Mouse (Mus musculus): ENCODE measurements at regions not wholly inside any gene's neighbourhood (a gene's known extent, or its start where the extent isn't known, plus 50 kb on each side); places are given as distances from the start of the nearest gene placed in this dataset.
A peak's percentile ranks its signal among the peaks of the same experiment; 100 is the strongest.

DNA sequence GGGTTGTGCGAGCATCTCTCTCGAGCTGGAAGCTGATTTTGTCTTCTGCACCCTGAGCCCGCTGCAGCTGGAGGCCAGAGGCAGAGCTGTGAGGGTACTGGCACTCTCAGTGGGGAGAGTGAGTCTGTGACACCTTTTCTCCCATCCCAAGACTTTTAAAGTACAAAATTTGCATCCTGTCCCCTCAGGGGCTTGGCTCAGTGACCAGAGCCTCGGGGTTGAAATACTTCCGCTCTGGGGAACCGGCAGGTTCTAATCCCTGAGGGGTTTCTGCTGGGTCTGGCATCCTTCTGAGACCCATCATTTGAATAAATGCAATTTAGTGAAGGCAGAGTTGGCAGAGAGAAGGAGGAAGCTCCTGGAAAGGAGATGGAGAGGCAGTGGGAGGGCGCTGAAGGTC is 340.5 kb upstream of the Smim15 start:
- DNase-seq (ENCODE audit: low spot score in 2 of 2) = no peak

- DNase-seq (ENCODE audit: low spot score in 2 of 2) = peak in 1 of 2 experiments; percentile 6
These were observed 343.7 kb upstream of the Smim15 start for GRCm38 (mm10) chr13:107700268-107701139.

GRCm38 (mm10) chr13:107699251-107699650 is 345.0 kb upstream of the Smim15 start:
- DNase-seq (ENCODE audit: low spot score in 2 of 2) = no peak

DNA sequence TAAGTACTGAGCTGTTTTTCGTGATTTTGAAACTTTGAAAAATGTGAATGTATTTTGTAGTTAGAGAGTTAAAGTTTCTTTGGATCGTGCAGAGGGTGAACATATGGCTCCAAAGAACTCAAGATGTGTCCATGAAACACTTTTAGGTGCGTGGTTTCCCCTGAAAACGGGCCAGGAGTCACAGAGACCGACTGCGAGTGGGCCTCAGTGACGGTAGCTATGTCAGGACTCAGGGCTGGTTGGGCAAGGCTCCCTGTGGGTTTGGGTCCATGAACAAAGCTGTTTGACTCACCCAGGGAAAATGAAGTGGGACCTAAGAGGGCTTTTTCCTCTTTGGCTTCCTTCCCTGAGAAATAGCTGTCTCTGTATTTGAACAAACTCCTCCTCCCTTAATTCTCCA is 345.9 kb upstream of the Smim15 start:
- no peak for DNase-seq (ENCODE audit: low spot score in 2 of 2)

DNA sequence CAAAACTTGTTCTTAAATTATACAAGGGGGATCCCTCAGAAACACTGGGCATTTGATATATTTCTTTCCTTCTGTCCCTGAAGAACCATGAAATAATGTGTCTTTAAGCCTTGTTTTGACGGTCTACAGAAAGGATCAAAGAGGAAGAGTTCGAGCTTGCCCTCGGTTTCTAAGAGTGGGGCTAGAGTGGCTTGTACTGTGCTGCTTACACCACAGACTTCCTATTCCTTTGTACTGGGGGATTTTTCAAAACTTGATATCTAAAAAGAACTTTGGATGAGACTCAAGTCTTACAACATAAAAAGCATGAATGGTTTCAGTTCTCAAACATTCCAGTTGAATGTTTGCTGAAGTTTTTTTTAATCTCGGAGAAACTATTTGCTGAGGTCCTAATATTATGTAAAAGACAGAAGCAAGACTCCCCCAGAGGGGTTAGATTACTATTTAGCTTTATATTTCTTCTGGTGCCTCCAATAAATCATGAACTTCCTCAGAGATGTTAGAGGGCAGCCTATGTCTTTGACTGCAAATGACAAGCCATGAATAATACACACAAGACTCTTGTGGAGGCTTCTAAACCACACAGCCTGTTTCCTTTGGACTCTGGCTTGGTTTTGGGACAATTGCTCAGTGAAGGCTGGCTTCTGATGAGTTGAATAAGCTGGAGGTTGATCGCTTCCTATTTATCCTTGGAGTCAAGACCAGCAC is 352.0 kb upstream of the Smim15 start:
- DNase-seq (ENCODE audit: low spot score in 2 of 2) = no peak

GRCm38 (mm10) chr13:107688972-107689371 is 355.3 kb upstream of the Smim15 start:
- DNase-seq (ENCODE audit: low spot score in 2 of 2) = no peak

- DNase-seq (ENCODE audit: low spot score in 2 of 2) = no peak
These were observed 359.0 kb upstream of the Smim15 start for GRCm38 (mm10) chr13:107685231-107685630.

DNA sequence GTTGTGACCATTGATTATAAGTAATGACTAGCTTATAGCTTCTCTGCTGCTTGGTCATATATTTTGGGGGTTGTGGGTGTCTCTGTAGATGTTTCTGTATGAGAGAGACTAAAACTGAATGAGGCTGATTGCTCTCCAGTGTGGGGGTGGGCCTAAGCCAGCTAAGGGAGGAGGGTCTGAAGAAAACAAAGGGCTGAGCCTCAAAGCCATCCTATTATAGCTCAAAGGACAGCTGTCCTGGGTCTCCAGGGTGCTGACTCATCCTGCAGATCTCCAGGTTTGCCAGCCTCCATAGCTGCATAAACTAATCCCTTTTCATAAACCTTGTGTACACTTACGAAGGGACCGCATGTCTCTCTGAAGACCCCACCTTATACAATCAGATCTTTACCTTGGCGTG is 360.3 kb upstream of the Smim15 start:
- DNase-seq (ENCODE audit: low spot score in 2 of 2) = no peak

DNA sequence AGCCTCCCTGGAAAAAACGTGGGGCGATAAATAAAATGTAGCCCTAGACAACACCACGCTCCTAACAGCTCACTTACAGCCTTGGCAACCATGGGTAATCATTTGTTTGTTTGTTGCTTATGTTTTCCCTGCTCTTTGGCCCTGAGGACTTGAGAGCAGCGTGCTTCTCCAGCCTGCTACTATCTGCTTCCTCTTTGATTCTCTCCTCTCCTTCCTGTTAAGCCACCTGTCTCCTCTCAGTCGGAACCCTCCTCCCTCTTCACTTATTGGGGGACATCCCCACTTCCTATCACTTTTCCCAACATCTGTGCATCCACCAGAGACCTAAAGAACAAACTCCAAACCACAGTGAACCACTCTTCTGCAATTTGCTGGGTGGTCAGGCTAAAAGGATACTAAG is 362.5 kb upstream of the Smim15 start:
- DNase-seq (ENCODE audit: low spot score in 2 of 2) = no peak

DNA sequence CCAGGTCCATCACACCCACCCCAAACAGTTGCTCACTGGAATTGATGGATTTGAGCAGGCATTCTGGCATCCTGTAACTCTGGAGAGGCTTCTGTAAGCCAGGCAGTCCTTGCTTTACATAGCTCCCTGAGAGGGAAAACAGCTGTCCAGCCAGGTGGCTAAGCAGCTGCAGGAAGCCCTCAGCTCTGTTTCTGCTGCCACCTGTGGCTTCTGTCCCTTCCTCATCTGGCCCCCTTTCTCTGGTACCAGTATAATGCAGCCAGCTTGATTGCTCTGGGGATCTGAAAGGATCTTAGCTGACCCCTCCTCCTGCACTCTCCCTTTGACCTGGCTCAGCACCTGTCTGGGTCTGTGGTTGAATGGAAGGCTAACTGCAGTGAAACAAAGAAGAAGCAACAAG is 365.4 kb upstream of the Smim15 start:
- no peak for DNase-seq (ENCODE audit: low spot score in 2 of 2)

DNA sequence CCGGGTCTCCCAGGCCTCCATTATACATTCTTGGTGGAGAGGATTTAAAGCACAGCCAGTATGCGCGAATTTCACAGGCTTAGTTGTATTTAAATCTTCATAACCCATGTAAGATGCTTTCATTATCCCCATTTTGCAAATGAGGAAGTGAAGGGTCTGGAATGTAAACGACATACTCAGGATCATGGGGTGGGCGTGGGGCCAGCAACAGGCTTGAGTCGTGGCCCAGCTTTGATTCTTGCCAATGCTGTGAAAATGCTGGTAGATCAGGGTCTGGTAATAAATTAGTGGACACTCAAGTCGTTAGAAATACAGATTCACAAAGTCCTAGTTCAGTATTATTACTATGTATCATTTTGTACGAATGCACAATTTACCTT is 367.2 kb upstream of the Smim15 start:
- DNase-seq (ENCODE audit: low spot score in 2 of 2) = no peak

- DNase-seq (ENCODE audit: low spot score in 2 of 2) = no peak
These were observed 367.7 kb upstream of the Smim15 start for GRCm38 (mm10) chr13:107676310-107677090.

- no peak for DNase-seq (ENCODE audit: low spot score in 2 of 2)
These were observed 372.1 kb upstream of the Smim15 start for GRCm38 (mm10) chr13:107672166-107672565.

- DNase-seq (ENCODE audit: low spot score in 2 of 2) = no peak
These were observed 375.7 kb upstream of the Smim15 start for GRCm38 (mm10) chr13:107668509-107668908.

DNA sequence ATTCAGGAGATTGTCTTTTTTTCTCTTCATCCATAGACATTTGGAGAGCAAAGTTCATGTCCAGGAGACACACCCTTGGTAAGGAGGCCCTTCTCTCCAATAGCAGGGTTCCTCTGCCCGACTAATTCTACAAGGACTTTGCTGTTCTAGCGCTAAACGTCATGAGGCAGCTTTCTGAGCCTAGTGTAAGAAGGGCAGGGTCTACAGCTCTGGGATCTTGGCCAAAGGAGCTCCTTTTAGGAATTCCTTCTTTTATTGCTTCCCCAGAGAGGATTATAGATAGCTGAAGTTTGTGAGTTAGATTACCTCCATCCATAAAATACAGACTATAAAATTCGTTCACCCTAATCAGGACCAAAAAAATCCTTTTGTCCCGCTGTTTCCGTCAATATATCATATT is 378.5 kb upstream of the Smim15 start:
- DNase-seq (ENCODE audit: low spot score in 2 of 2) = no peak

- DNase-seq (ENCODE audit: low spot score in 2 of 2) = no peak
These were observed 380.0 kb upstream of the Smim15 start for GRCm38 (mm10) chr13:107664197-107664596.

DNA sequence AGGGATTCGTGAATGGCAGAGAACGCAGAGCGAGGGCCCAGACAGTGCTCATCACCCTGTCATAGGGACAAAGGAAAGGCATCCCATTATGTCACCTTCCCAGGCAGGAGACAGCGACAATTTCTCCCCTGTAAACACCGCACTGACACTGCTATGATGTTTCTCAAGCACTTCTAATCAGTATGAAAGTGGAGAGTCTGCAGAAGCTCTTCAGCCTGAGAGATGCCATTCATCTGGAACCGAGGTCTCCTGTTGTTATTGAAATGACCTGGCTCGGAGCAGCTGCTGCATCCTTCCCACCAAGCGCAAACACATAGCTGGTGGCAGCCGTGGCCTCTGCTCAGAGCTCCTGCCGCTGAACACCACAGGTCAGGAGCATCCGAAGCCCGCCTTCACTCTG is 380.5 kb upstream of the Smim15 start:
- no peak for DNase-seq (ENCODE audit: low spot score in 2 of 2)

DNA sequence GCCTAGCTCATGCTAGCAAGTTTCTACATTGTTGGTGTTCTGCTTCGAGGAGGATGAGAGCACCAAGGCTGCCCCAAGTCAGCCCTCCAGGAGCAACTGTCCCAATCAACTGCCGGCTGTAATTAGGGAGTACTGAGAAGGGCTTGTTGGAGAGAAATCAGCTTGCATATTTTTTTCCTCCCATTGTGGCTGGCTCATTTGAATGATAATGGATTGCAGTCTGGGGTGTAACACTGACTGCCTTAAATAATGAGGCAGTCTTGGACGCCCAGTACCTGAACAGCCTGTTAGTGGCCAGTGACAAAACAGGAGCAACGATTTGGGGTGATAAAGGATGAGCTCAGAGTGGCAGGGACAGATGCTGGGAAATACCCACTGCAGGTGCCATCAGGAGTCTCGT is 382.8 kb upstream of the Smim15 start:
- no peak for DNase-seq (ENCODE audit: low spot score in 2 of 2)

DNA sequence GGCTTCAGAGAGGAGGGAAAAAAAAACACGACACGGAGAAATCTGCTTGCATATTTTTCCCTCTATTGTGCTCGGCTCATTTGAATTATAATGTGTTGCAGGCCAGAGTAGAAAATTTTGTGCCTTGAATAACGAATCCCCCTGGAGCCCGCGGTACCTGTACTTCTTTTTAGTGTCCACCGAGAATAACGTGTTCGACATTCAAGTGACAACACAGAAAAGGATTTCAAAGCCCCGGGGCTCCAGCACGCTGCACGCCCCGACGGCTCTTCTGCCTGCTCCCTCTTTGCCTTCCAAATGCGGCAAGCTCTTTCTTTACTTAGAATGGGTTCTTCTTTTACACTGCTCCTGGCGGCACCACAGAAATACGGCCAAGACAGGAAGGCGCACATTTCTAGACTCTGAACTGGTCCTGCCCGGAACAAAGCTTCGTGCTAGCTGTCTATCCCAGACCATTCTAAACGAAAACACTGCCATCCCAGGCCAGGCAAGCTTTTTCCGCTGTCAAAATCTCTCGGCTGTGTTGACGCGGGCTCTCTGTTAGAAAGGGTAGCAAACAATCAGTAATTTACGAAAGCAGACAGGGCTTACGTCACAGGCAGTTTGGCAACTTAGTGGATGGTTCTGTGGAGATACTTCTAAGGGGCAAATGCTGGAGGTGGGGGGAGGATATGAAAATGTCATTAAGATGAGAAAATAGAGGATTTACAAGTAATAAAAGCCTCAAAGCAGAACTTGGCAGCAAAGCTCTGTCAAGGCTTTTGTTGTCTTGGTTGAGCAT is 398.2 kb upstream of the Smim15 start:
- DNase-seq (ENCODE audit: low spot score in 2 of 2) = peak; percentile 4 to 8

DNA sequence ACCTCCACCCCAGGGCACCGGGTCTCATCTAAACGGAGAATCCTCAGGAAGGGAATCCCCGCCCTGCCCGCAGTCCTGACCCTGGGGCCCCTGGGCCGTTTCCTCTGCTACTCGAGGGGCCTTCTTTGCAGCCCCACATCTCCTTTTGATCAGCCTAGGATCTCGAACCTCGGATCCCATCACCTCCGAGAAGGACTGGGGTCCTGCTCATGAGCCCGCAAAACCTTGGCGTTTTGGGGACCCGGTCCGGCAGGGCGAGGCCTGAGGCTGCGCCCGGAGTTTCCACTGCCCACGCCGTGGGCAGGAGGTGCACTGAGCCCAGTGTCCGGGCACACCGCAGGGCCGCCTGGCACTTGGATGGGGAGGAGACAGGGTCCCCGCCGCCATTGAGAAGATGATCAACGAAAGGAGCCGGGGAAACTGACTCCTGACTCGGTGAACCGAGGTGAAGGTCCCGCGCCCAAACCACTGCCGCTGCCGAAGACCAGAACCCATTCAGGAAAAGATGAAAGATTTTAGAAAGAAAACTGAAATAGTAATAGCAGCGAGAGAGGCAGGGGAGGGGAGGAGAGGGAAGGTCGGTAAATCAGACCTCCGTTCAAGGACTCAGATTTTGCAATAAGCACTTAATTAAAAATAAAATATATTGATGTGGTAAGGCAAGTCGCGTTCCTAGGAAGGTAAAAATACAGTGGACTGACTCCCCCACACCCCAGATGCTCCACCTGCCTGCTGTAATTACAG is 399.0 kb upstream of the Smim15 start:
- no peak for DNase-seq (ENCODE audit: low spot score in 2 of 2)

GRCm38 (mm10) chr13:107644705-107645104 is 399.5 kb upstream of the Smim15 start:
- DNase-seq (ENCODE audit: low spot score in 2 of 2) = no peak
